Mouse (Mus musculus) heart, postnatal 25 days (tissue): ENCODE measurements around the gene Myo1d. TPM values are rescaled to one million over a fixed set of nuclear protein-coding genes. Genes with fewer than 3 reads are reported as not detected.

ENCODE experiments used
- DNase-seq: peaks from one replicate; pipeline ENCODE4 v3.0.0; 2022; ENCODE audit warnings: low spot score
- intact Hi-C: fragments of 180-260 bp; cut with DNase I; formaldehyde crosslinking; loops from one replicate; pipeline ENCODE4 v1.15.1; 2025
- total RNA-seq, 2 experiments: library from RNA; stranded (reverse); gene quantifications; 2 replicates each; pipeline ENCODE4 v1.2.3; 2021

The Myo1d gene
- total RNA-seq, 2 experiments from 2014 or later, result 8.7 to 10.9 TPM

GRCm38 (mm10) chr11:80628992-80629865 is 150.6 kb downstream of the Myo1d start:
- no peak for DNase-seq
- intact Hi-C loops, result no loop called here

GRCm38 (mm10) chr11:80628581-80628980 is 151.2 kb downstream of the Myo1d start:
- intact Hi-C loops, result no loop called here
- no peak for DNase-seq

- intact Hi-C loops, result no loop called here
- DNase-seq, result no peak
These were observed 156.8 kb downstream of the Myo1d start for GRCm38 (mm10) chr11:80623038-80623380.

- no peak for DNase-seq
- intact Hi-C loops, result no loop called here
These were observed 157.4 kb downstream of the Myo1d start for GRCm38 (mm10) chr11:80622233-80623037.

- DNase-seq, result no peak
- intact Hi-C loops, result loop anchor here (5.0 kb wide), 1 partner anchor 47 kb away; no protein-coding TSS in a partner anchor
These were observed 164.7 kb downstream of the Myo1d start for GRCm38 (mm10) chr11:80614949-80615725.

- intact Hi-C loops, result no loop called here
These were observed 165.4 kb downstream of the Myo1d start for GRCm38 (mm10) chr11:80614418-80614817.

GRCm38 (mm10) chr11:80613534-80613933 is 166.3 kb downstream of the Myo1d start:
- DNase-seq, result no peak

More at GRCm38 (mm10) chr11:80614418-80614817, 165.4 kb downstream of the Myo1d start:
- no peak for DNase-seq

GRCm38 (mm10) chr11:80602707-80603441 is 177.0 kb downstream of the Myo1d start:
- intact Hi-C loops, result loop anchor here (5.0 kb wide), 1 partner anchor 126 kb away; the partner anchor contains the start of gene Cdk5r1
- no peak for DNase-seq

More at GRCm38 (mm10) chr11:80613534-80613933, 166.3 kb downstream of the Myo1d start:
- intact Hi-C loops, result no loop called here

- intact Hi-C loops, result loop anchor here (5.0 kb wide), 1 partner anchor 125 kb away; the partner anchor contains the start of gene Cdk5r1
- DNase-seq, result no peak
These were observed 177.8 kb downstream of the Myo1d start for GRCm38 (mm10) chr11:80602041-80602458.

- intact Hi-C loops, result loop anchor here (5.0 kb wide), 1 partner anchor 124 kb away; the partner anchor contains the start of gene Cdk5r1
These were observed 178.6 kb downstream of the Myo1d start for GRCm38 (mm10) chr11:80601040-80601864.

GRCm38 (mm10) chr11:80595482-80595881 is 184.3 kb downstream of the Myo1d start:
- no peak for DNase-seq
- intact Hi-C loops, result no loop called here

More at GRCm38 (mm10) chr11:80601040-80601864, 178.6 kb downstream of the Myo1d start:
- DNase-seq, result no peak

GRCm38 (mm10) chr11:80589387-80589786 is 190.4 kb downstream of the Myo1d start:
- intact Hi-C loops, result no loop called here
- DNase-seq, result no peak

- no peak for DNase-seq
- intact Hi-C loops, result no loop called here
These were observed 194.1 kb downstream of the Myo1d start for GRCm38 (mm10) chr11:80585761-80586160.

- intact Hi-C loops, result no loop called here
- DNase-seq, result no peak
These were observed 194.6 kb downstream of the Myo1d start for GRCm38 (mm10) chr11:80585211-80585610.

GRCm38 (mm10) chr11:80580494-80580893 is 199.3 kb downstream of the Myo1d start:
- intact Hi-C loops, result no loop called here

GRCm38 (mm10) chr11:80577747-80578640 is 201.8 kb downstream of the Myo1d start:
- DNase-seq, result no peak
- intact Hi-C loops, result no loop called here

More at GRCm38 (mm10) chr11:80580494-80580893, 199.3 kb downstream of the Myo1d start:
- DNase-seq, result no peak

- DNase-seq, result no peak
- intact Hi-C loops, result no loop called here
These were observed 204.0 kb downstream of the Myo1d start for GRCm38 (mm10) chr11:80575794-80576193.
